Mouse (Mus musculus) cortical plate, adult 2 months (tissue): Measurements from ENCODE around the gene Dolpp1. TPM values are rescaled to one million over a fixed set of nuclear protein-coding genes. Genes with fewer than 3 reads are reported as not detected.
A peak's percentile ranks its signal among the peaks of the same experiment; 100 is the strongest.
"Not testable (repeated sequence)": the region's sequence is repeated elsewhere in the genome, so short reads cannot be mapped to it uniquely, and the experiment has no call there.

Source experiments
- H3K27ac ChIP-seq: fragments of 200-500 bp; 2 replicates; pipeline ENCODE4 v1.5.1; 2012; ENCODE audit warnings: low read length, control low read depth, inconsistent platforms; ENCODE audit not compliant: insufficient read depth
- H3K4me1 ChIP-seq: fragments of 200-500 bp; 2 replicates; pipeline ENCODE4 v1.6.1; 2011; ENCODE audit warnings: low read length; ENCODE audit not compliant: control insufficient read depth, insufficient read depth
- H3K4me3 ChIP-seq: fragments of 200-500 bp; 2 replicates; pipeline ENCODE4 v1.5.1; 2011; ENCODE audit warnings: mild to moderate bottlenecking, low read length, control low read depth; ENCODE audit not compliant: insufficient read depth
- CTCF ChIP-seq: fragments of 200-500 bp; IDR thresholded peaks from 2 replicates; pipeline ENCODE4 v1.5.1; 2011; ENCODE audit warnings: mild to moderate bottlenecking, control low read depth, low read length; ENCODE audit not compliant: insufficient read depth; ENCODE audit errors: extremely low read depth
- POLR2A ChIP-seq: fragments of 200-500 bp; IDR thresholded peaks from 2 replicates; pipeline ENCODE4 v1.6.1; 2011; ENCODE audit warnings: mild to moderate bottlenecking, low read length, control low read depth; ENCODE audit not compliant: insufficient read depth; ENCODE audit errors: extremely low read depth
- polyA plus RNA-seq: library from polyadenylated mRNA; depleted of rRNA; stranded (reverse); fragments of >200 nt; gene quantifications from 2 replicates; pipeline ENCODE4 v1.2.3, GENCODE M21; 2012

The Dolpp1 gene
- polyA plus RNA-seq, 1 experiment = 35.5 TPM

- no peaks in the 10 kb centered on the region for H3K4me1 ChIP-seq
- no peak overlapping the region for H3K4me3 ChIP-seq
- TF ChIP-seq POLR2A = no peak
- TF ChIP-seq CTCF = no peak
- H3K27ac ChIP-seq = no peak overlapping the region
These were observed 16.5 kb downstream of the Dolpp1 start for GRCm38 (mm10) chr2:30408452-30409100.

DNA sequence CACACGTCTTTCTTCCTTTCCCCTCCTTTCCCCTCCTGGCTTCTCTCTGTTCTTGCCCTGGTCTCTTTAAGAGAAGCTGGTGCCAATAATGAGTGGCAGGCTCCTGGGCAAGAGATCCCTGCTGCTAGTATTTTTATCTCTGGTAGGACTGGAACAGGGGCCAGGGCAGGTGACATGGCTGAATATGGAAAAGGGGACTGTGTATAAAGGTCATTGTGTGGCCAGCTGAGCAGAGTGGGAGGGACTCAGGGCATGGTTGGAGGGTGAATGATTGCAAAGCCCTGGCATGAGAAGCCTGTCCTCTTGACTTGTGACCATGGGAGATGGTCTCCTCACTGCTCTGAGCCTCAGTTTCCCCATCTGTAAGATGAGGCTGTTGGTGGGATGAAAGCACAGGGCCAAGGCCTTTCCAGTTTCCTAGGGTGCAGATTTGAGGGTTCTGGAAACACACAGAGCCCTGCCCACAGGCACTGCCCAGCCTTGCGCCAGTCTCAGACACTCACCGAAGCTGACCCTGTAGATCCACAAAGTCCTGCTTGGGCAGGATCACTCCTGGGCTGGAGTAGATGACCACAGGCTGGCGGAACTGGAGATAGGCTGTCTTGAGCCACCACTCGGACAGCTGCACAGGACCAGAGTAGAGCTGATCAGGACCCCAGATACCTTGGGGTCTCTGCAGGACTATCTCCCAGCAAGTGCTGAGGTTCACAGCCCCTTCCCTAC lies 17.6 kb downstream of the Dolpp1 start:
- TF ChIP-seq CTCF (no peak), POLR2A (no peak)

DNA sequence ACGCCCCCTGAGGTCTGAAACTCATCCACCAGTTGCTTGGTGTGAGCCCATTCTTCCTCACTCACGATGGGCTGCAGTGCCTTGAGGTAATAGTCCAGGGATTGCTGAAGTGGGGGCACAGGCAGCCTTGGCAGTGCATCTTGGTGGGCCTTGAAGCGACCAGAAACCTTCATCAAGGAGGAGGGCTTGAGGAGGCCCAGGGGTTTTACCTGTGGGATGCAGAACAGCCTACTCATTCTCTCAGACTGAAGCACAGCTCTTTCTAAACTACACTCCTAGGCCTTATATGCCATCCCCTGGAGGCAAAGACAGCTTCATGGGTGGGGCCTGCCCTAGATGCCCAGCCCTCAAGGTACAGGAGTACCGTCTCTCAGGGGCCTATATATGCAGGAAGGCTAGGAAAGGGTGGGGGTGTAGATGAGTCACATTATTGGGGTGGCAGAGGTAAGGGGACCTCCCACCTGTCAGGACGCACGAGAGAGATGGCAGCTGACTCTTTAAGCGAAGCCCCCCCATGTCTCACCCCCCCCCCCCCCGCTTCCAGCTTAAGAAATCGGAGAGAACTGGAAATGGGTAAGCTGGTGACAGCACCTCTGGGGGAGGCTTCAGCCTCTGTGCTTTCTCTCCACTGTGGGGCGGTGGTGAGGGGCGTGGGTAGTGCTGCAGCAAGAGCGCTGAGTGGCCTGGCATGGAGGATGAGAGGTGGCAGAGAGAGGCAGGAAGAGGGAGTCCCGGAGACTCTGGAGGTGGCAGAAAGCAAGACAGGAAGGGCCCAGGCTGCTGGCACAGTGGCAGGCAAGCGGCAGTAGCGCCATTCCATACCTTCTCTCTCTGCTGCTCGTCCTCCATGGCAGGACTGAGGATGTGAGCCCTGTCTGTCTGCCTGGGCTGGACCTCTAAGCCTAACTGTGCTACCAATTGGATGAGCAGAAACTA lies 21.3 kb downstream of the Dolpp1 start:
- H3K27ac ChIP-seq = peak overlapping the region; percentile 34; the same call in 1 of the 2 replicates
- H3K4me3 ChIP-seq = peak overlapping the region; percentile 83
- no peaks in the 10 kb centered on the region for H3K4me1 ChIP-seq
- TF ChIP-seq POLR2A = peak; percentile 49; the same call in 1 of the 2 replicates
- TF ChIP-seq CTCF = 0 out of 2 replicates have a peak, but pooled peaks have one; percentile 0

More for the DNA sequence above, 17.6 kb downstream of the Dolpp1 start:
- Histone ChIP-seq H3K27ac (no peak overlapping the region), H3K4me3 (no peak overlapping the region), H3K4me1 (no peaks in the 10 kb centered on the region)

GRCm38 (mm10) chr2:30414101-30414500 lies 22.0 kb downstream of the Dolpp1 start:
- H3K27ac ChIP-seq = peak overlapping the region; percentile 34; the same call in 1 of the 2 replicates
- H3K4me1 ChIP-seq = peaks cover 4% of the 10 kb centered on the region; the same call in 1 of the 2 replicates
- H3K4me3 ChIP-seq = peak overlapping the region; percentile 83
- TF ChIP-seq POLR2A = no peak

DNA sequence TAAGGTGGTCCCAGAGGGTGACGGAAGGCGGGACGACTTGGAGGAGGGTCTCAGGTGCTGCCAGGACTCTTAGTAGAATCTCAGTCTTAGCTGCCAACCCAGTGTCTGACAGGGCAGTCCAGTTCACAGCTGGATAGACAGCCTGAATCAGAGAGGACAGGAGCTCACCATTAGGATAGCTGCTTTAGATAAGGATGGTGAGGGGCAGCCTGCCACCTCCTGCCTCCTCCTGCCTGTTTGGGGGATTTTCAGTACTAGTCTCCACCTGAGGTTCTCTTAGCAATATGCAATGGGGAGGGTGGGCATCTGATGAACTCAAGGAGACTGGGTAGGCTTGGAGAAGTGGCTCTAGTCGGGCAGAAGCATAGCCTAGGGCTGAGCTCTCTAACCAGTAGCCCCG lies 22.6 kb downstream of the Dolpp1 start:
- H3K27ac ChIP-seq = peak overlapping the region; percentile 99; the same call in 1 of the 2 replicates
- H3K4me3 ChIP-seq = peak overlapping the region; percentile 83
- H3K4me1 ChIP-seq = peaks cover 6% of the 10 kb centered on the region; the same call in 1 of the 2 replicates
- no peak for TF ChIP-seq CTCF
- TF ChIP-seq POLR2A = no peak

- Histone ChIP-seq H3K4me3 (peak within 1 kb of the TSS; percentile 83), H3K4me1 (peaks cover 6% of the 10 kb centered on the region; the same call in 1 of the 2 replicates), H3K27ac (peak within 1 kb of the TSS; percentile 99)
- peak; percentile 85 for TF ChIP-seq POLR2A
- TF ChIP-seq CTCF = no peak
These were observed 23.3 kb downstream of the Dolpp1 start, which contains the start of gene Crat for GRCm38 (mm10) chr2:30415157-30415935. Crat (minus strand) TSS chr2:30415813.

DNA sequence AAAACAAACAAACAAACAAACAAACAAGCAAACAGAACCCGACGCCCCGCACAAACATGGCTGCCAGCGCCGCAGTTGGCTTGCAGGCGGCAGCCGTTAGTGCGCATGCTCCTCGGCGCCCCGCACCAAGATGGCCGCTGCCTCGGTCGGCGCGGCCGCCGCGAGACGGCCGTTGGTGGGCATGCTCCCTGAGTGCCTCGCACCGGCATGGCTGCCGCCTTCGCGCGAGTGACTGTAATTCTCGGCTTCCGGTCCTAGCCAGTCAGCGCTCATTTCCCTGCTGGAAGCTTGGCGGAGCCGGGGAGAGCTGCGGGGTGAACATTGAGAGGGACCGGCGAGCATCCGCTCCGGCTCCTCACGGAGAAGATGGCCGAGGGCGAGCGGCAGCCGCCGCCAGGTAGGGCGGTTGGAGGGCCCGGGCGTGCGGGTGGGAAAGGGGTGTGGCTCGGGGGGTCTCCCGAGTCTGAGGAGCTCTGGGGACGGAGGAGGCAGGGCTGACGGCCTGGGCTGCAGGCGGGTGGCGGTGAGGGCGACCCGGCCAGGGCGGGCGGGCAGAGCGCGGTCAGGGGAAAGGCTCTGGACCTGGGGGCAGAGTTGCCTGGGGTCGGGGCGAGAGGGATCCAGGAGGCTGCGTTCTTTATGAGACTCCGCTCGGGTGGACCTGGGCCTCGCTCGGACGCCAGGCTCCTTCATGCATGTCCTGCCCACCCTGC lies 24.0 kb downstream of the Dolpp1 start, which contains the start of gene Ptpa:
Gene Ptpa, plus strand, starts transcription at position 104 of the 713 bp plus-strand sequence.
- H3K27ac ChIP-seq = peak within 1 kb of the TSS; percentile 99
- H3K4me1 ChIP-seq = peaks cover 6% of the 10 kb centered on the region; the same call in 1 of the 2 replicates
- peak; percentile 85 for TF ChIP-seq POLR2A
- no peak for TF ChIP-seq CTCF
- peak within 1 kb of the TSS; percentile 83 for H3K4me3 ChIP-seq

GRCm38 (mm10) chr2:30416649-30416965 lies 24.6 kb downstream of the Dolpp1 start:
- no peak for TF ChIP-seq CTCF
- TF ChIP-seq POLR2A = no peak
- Histone ChIP-seq H3K4me1 (peaks cover 6% of the 10 kb centered on the region; the same call in 1 of the 2 replicates), H3K27ac (0 out of 2 replicates have a peak overlapping the region, but pooled peaks have one; percentile 99), H3K4me3 (peak overlapping the region; percentile 83)

DNA sequence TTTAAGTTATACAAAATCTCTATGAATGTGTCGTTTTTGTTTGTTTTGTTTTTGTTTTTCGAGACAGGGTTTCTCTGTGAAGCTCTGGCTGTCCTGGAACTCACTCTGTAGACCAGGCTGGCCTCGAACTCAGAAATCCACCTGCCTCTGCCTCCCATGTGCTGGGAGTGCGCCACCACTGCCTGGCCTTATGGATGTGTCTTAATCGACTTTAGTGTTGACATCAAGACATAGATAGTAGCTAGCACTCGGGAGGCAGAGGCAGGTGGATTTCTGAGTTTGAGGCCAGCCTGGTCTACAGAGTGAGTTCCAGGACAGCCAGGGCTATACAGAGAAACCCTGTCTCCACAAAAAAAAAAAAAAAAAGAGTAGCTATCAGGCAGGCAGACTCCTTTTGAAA lies 25.1 kb downstream of the Dolpp1 start:
- not testable (repeated sequence) for H3K27ac ChIP-seq, H3K4me3 ChIP-seq, H3K4me1 ChIP-seq
